Mouse (Mus musculus): ENCODE measurements around the gene Dtnbp1.

Gene Dtnbp1

DNA sequence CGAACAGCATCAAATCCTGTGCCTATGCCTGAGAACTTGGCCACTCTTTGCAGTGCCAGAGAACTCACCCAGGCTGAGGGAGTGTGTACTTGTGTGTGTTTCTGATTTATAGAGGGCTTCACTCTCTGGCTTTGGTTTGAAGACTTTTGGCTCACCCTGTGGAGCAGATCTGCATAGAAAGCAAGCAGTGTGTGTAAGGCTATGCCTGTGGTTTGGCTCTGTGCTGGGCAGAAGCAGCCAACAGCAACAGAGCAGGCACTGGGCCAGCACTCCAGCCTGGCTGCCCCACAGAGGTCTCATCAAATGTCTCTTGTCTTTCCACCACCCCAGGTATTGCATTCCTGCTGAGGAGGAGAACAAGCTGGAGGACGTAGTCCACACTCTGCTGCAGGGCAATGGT is 89.1 kb downstream of the Dtnbp1 start:
- DNase-seq (ENCODE audit: extremely low read depth, insufficient read length, low spot score): peak; percentile 59

DNA sequence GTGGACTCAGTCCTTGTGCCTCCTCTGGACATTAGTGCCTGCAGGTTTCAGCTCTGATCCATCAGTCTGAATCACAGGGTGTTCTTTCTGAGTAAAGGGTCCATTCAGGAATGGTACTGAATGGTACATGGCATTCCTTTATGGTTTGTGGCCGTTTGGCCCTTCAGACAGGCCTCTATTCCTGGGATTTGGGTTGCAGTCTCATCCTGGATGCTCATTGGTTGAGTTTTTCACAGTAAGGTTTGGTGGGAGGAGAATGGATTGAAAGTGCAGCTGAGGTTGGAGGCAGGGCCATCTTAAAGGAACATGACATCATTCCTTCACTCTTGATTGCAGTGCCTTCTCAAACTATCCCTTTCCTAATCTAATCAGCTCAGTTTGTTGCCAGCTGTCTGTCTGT is 93.2 kb downstream of the Dtnbp1 start:
- DNase-seq (ENCODE audit: extremely low read depth, insufficient read length, low spot score): no peak

DNA sequence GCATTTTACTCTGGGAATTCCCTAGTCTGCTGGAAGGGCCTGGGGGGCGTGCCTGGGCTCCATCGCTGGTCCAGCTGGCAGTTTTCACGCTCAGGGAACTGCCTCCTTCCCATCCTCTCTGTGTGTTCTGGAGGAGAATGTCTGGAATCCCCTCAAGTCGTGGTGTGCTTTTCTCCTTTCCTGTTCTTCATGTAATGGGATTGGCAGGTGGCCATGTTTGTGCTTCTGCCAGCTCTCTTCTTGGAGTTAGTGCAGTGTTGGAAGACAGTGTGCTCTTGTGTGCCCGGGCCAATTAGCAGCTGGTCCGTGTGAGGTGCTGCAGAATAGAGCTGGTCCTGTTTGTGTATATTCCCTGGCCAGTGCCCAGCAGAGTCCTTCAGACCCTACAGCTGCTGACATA is 94.2 kb downstream of the Dtnbp1 start:
- DNase-seq (ENCODE audit: extremely low read depth, insufficient read length, low spot score): peak; percentile 59

DNA sequence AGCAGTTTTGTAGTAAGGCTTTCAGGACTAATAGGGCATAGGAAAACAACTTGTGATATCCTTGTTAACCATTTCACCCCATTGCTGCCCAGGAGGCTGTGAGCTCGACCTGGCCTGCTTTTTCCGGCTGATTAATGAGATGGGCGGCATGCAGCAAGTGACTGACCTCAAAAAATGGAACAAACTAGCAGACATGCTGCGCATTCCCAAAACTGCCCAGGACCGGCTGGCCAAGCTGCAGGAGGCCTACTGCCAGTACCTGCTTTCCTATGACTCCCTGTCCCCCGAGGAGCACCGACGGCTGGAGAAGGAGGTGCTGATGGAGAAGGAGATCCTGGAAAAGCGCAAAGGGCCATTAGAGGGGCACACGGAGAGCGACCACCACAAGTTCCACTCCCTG is 95.8 kb downstream of the Dtnbp1 start:
- no peak for DNase-seq (ENCODE audit: extremely low read depth, insufficient read length, low spot score)

DNA sequence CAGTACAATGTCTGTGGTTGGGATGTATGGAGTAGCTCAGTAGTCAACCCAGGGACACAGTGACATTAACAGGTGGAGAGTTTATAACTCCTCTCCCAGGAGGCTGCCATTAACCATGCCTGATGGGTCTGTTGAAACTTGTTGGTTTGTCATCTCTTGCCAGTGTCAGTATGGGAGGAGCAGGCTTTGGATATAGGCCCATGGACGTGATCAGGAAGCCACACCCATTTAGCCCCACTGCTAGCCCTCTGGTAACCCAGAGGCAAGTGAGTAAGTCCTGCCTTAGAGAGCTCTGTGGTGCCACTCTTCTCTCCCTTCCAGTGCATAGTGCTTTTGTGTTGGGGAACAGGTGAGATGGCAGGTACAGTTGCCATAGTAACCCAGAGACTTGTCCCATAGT is 97.7 kb downstream of the Dtnbp1 start:
- no peak for DNase-seq (ENCODE audit: extremely low read depth, insufficient read length, low spot score)

- DNase-seq (ENCODE audit: extremely low read depth, insufficient read length, low spot score): no peak
Measured at GRCm38 (mm10) chr13:44903416-44903815, 98.5 kb downstream of the Dtnbp1 start.

- no peak for DNase-seq (ENCODE audit: extremely low read depth, insufficient read length, low spot score)
Measured at GRCm38 (mm10) chr13:44902299-44902698, 99.6 kb downstream of the Dtnbp1 start.

- no peak for DNase-seq (ENCODE audit: extremely low read depth, insufficient read length, low spot score)
Measured at GRCm38 (mm10) chr13:44896211-44896610, 105.7 kb downstream of the Dtnbp1 start.

GRCm38 (mm10) chr13:44891813-44892730 is 109.9 kb downstream of the Dtnbp1 start:
- DNase-seq (ENCODE audit: extremely low read depth, insufficient read length, low spot score): no peak

DNA sequence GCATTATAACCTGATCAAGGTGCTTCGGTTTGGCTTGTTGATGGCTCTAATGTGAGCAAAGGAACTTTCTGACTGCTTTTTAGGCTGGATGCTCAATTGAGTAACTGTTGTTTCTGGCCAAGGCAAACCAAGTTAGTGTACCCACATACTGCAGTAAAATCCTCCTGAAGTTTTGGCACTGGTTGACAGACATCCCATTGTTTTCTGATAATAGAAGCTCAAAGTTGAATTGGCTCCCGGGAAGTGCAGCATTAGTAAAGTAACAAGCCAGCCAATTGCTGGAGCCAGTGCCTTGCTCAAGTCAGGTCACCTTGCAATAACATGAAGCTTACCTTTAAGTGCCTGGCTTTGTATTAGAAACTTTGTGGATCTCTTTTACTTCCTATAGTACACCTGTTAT is 111.3 kb downstream of the Dtnbp1 start:
- DNase-seq (ENCODE audit: extremely low read depth, insufficient read length, low spot score): no peak

DNA sequence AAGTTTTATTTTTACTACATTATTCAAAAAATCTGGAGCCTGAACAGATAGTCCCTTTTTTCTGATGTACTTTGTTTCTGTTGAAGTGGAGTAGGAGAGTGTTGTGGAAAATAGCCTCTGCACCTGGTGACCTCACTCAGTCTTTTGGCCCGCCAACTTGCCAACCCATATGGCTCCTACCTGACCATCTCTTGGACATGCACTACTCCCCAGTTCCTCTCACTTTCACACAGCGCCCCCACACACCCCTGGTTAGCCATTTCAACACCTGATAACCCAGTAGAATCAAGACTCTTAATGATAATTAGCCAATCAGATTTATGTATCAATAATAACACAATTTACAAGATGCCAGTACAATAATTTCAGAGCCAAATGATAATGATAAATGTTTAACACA is 115.7 kb downstream of the Dtnbp1 start:
- DNase-seq (ENCODE audit: extremely low read depth, insufficient read length, low spot score): no peak

GRCm38 (mm10) chr13:44881001-44881400 is 120.9 kb downstream of the Dtnbp1 start:
- no peak for DNase-seq (ENCODE audit: extremely low read depth, insufficient read length, low spot score)

- no peak for DNase-seq (ENCODE audit: extremely low read depth, insufficient read length, low spot score)
Measured at GRCm38 (mm10) chr13:44876799-44877198, 125.1 kb downstream of the Dtnbp1 start.
